Mouse (Mus musculus): ENCODE measurements around the gene Agap1. TPM values are rescaled to one million over a fixed set of nuclear protein-coding genes. Genes with fewer than 3 reads are reported as not detected.

The Agap1 gene
- polyA plus RNA-seq, 1 experiment from 2014 or later: 17.6 TPM

DNA sequence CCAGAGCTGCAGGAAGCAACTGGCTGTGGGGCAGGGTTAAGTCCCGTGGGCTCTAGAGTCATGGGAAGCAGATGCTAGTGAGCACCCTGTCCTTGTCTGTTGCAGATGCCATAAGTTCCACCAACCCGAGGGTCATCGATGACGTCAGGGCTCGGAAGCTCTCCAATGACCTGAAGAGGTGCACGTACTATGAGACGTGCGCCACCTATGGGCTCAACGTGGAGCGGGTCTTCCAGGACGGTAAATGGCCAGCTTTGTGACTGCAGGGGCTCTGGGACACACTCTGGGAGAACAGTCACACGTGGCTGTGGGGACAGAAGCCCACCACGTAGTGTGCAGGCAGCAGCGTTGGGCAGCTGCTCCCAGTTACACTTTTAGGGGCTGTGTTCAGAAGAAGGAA is 179.4 kb downstream of the Agap1 start:
- WGBS: 76% methylated on average over 14 of the region's 14 CpGs
- no peak for ATAC-seq (ENCODE audit: insufficient number of reproducible peaks, insufficient read depth, low FRiP score, low read depth)
- no peaks in the 10 kb centered on the region; the same call in 1 of the 2 replicates for H3K36me3 ChIP-seq (ENCODE audit: control insufficient read depth, insufficient read depth, low read length)

DNA sequence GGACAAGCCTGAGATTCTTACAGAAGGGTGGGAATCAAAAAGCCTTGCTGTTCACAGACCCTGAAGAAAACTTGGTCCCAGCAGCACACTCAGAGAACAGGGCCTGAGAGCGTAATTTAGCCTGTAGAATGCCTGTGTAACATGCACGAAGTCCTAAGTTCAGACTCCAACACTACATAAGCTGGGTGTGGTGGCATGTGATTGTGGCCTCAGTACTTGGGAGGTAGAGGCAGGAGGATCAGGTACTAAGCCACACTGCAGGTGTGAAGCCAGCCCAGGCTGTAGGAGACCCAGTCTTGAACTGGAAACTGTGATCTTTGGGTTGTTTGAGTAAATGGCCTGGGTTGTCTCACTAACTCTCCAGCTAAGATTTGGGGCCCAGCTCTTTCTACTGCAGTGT is 180.5 kb downstream of the Agap1 start:
- Histone ChIP-seq H3K9me3 (ENCODE audit: control insufficient read depth, low read depth, low read length) (no peaks in the 10 kb centered on the region), H3K27ac (ENCODE audit: low read length) (no peak overlapping the region), H3K4me3 (ENCODE audit: low read depth, low read length) (no peak overlapping the region), H3K27me3 (ENCODE audit: control insufficient read depth, insufficient read depth, low read length) (no peaks in the 10 kb centered on the region), H3K4me1 (ENCODE audit: control insufficient read depth, insufficient read depth, low read length) (no peaks in the 10 kb centered on the region), H3K36me3 (ENCODE audit: control insufficient read depth, insufficient read depth, low read length) (no peaks in the 10 kb centered on the region; the same call in 1 of the 2 replicates), H3K9ac (replicated peaks; ENCODE audit: low read depth, low read length) (no peak overlapping the region), H3K4me2 (replicated peaks; ENCODE audit: low read depth, low read length) (no peak overlapping the region)
- WGBS: 90% methylated on average over 2 of the region's 2 CpGs
- ATAC-seq (ENCODE audit: insufficient number of reproducible peaks, insufficient read depth, low FRiP score, low read depth): no peak

More for the DNA sequence above, 179.4 kb downstream of the Agap1 start:
- Histone ChIP-seq H3K9me3 (ENCODE audit: control insufficient read depth, low read depth, low read length) (no peaks in the 10 kb centered on the region), H3K4me3 (ENCODE audit: low read depth, low read length) (no peak overlapping the region), H3K9ac (replicated peaks; ENCODE audit: low read depth, low read length) (no peak overlapping the region), H3K27me3 (ENCODE audit: control insufficient read depth, insufficient read depth, low read length) (no peaks in the 10 kb centered on the region), H3K27ac (ENCODE audit: low read length) (no peak overlapping the region), H3K4me2 (replicated peaks; ENCODE audit: low read depth, low read length) (no peak overlapping the region), H3K4me1 (ENCODE audit: control insufficient read depth, insufficient read depth, low read length) (no peaks in the 10 kb centered on the region)

DNA sequence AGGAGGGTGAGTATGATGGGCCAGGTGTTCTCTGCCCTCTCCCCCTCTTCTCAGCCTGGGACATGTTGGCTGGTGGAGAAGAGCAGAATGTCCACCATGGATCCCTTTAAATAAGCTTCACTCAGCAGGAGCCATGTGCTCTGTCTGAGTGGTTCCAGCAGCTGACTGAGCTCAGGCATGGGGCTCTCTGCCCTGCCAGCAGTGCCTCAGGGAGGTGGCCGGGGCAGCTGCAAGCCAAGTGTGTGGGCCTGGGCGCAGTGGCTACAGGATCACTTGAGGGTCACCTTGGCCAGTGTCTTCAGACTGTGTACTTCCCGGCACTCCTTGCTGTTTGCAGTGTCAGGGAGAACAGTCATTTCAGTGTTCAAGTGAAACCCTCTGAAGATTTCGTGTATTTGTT is 183.1 kb downstream of the Agap1 start:
- WGBS: 96% methylated on average over 4 of the region's 4 CpGs
- ATAC-seq (ENCODE audit: insufficient number of reproducible peaks, insufficient read depth, low FRiP score, low read depth): no peak
- H3K36me3 ChIP-seq (ENCODE audit: control insufficient read depth, insufficient read depth, low read length): no peaks in the 10 kb centered on the region; the same call in 1 of the 2 replicates
- no peaks in the 10 kb centered on the region for H3K9me3 ChIP-seq (ENCODE audit: control insufficient read depth, low read depth, low read length)
- H3K4me2 ChIP-seq (replicated peaks; ENCODE audit: low read depth, low read length): no peak overlapping the region
- H3K27ac ChIP-seq (ENCODE audit: low read length): no peak overlapping the region
- no peaks in the 10 kb centered on the region for H3K27me3 ChIP-seq (ENCODE audit: control insufficient read depth, insufficient read depth, low read length)
- H3K4me3 ChIP-seq (ENCODE audit: low read depth, low read length): no peak overlapping the region
- no peaks in the 10 kb centered on the region for H3K4me1 ChIP-seq (ENCODE audit: control insufficient read depth, insufficient read depth, low read length)
- no peak overlapping the region for H3K9ac ChIP-seq (replicated peaks; ENCODE audit: low read depth, low read length)

DNA sequence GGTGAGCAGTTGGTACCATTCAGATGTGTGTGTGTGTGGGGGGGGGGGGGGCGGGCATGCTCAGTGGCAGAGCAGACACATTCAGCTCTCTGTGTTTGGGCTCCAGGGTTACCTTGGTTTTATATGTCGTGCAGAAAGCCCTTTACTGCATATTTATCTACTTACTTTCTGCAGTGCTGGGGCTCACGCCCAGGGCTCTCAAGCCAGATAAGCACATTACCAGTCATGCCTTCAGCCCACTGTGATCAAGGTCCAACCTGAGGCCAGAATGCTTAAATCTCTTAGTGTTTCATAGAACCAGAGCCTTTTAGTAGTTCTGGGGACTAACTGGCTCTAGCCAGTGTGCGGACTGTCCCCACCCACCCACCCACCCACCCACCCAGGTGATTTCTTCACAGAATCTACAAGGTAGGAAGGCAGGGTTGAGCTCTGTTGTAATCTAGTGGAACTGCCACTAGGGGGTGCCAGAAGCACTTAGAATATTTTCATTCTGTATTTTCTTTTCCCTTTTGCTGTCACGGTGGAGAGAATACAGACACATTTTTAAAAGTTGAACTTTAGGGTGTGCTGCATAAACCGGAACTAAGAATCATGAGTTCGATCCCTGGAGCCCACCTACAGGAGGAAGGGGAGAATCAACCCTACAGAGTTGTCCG is 189.0 kb downstream of the Agap1 start:
- Histone ChIP-seq H3K9ac (replicated peaks; ENCODE audit: low read depth, low read length) (no peak overlapping the region), H3K4me2 (replicated peaks; ENCODE audit: low read depth, low read length) (no peak overlapping the region), H3K27me3 (ENCODE audit: control insufficient read depth, insufficient read depth, low read length) (no peaks in the 10 kb centered on the region), H3K4me1 (ENCODE audit: control insufficient read depth, insufficient read depth, low read length) (peaks cover 4% of the 10 kb centered on the region; the same call in 1 of the 2 replicates), H3K4me3 (ENCODE audit: low read depth, low read length) (no peak overlapping the region), H3K9me3 (ENCODE audit: control insufficient read depth, low read depth, low read length) (no peaks in the 10 kb centered on the region), H3K36me3 (ENCODE audit: control insufficient read depth, insufficient read depth, low read length) (no peaks in the 10 kb centered on the region), H3K27ac (ENCODE audit: low read length) (no peak overlapping the region)
- no peak for ATAC-seq (ENCODE audit: insufficient number of reproducible peaks, insufficient read depth, low FRiP score, low read depth)
- WGBS: 53% methylated on average over 8 of the region's 8 CpGs

DNA sequence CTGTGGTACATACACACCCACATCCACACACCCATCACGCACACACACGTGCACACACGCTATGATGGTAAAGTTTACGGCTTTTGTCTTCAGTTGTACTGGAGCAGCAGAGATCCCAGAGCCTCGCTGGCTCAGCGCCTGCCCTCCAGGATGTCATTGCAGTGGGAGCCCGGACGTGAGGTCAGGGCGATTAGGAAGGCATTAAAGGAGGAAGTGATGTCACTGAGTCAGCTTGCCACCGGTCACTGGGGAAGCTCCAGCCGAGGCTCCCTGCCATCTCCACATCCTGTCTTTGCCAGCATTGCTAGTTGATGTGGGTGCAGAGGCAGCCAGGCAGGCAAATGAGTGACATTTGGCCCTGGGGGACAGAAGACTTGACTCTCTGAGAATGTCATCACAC is 189.5 kb downstream of the Agap1 start:
- H3K4me1 ChIP-seq (ENCODE audit: control insufficient read depth, insufficient read depth, low read length): peaks cover 4% of the 10 kb centered on the region; the same call in 1 of the 2 replicates
- H3K27ac ChIP-seq (ENCODE audit: low read length): no peak overlapping the region
- no peak overlapping the region for H3K4me2 ChIP-seq (replicated peaks; ENCODE audit: low read depth, low read length)
- no peaks in the 10 kb centered on the region for H3K27me3 ChIP-seq (ENCODE audit: control insufficient read depth, insufficient read depth, low read length)
- ATAC-seq (ENCODE audit: insufficient number of reproducible peaks, insufficient read depth, low FRiP score, low read depth): no peak
- H3K9me3 ChIP-seq (ENCODE audit: control insufficient read depth, low read depth, low read length): no peaks in the 10 kb centered on the region
- no peaks in the 10 kb centered on the region for H3K36me3 ChIP-seq (ENCODE audit: control insufficient read depth, insufficient read depth, low read length)
- no peak overlapping the region for H3K4me3 ChIP-seq (ENCODE audit: low read depth, low read length)
- WGBS: 70% methylated on average over 11 of the region's 11 CpGs
- H3K9ac ChIP-seq (replicated peaks; ENCODE audit: low read depth, low read length): no peak overlapping the region

DNA sequence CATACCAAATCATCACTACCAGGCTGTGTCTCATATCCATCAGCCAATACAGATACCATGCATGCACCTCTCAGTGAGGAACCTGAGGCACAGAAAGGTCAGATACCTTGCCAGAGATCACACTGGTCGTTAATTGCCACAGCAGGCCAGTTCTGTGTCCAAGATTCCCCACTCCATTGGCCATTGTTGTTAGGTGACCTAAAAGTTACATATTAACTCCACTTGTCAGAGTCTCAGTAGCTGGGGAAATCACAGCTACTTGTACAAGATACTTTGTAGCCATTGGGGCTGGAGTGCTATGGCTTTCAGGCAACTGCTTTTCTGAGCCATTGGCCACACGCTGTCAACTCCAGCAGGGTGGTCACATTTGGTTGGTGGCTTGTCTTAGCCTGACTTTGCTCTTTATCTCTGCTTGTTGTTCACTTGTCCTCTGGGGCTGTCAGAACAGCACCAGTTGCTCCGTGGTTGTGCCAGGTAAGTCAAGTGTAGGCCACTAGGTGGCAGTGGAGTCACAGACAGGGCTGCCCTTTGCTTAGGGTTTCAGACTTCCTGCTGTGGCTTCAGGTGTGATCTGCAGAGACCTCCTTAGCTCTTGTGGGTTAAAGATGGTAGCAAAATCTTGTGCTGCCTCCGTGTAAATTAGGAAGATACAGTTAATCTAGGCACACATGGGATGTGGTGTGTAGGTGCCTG is 191.9 kb downstream of the Agap1 start:
- Histone ChIP-seq H3K4me3 (ENCODE audit: low read depth, low read length) (peak overlapping the region; percentile 11; the same call in 1 of the 2 replicates), H3K9me3 (ENCODE audit: control insufficient read depth, low read depth, low read length) (no peaks in the 10 kb centered on the region), H3K27me3 (ENCODE audit: control insufficient read depth, insufficient read depth, low read length) (no peaks in the 10 kb centered on the region), H3K4me1 (ENCODE audit: control insufficient read depth, insufficient read depth, low read length) (peaks cover 4% of the 10 kb centered on the region; the same call in 1 of the 2 replicates), H3K36me3 (ENCODE audit: control insufficient read depth, insufficient read depth, low read length) (no peaks in the 10 kb centered on the region), H3K4me2 (replicated peaks; ENCODE audit: low read depth, low read length) (peak overlapping the region; percentile 35), H3K9ac (replicated peaks; ENCODE audit: low read depth, low read length) (no peak overlapping the region), H3K27ac (ENCODE audit: low read length) (no peak overlapping the region)
- WGBS: 18% methylated on average over 4 of the region's 4 CpGs
- ATAC-seq (ENCODE audit: insufficient number of reproducible peaks, insufficient read depth, low FRiP score, low read depth): no peak; the same call in 1 of the 2 replicates

DNA sequence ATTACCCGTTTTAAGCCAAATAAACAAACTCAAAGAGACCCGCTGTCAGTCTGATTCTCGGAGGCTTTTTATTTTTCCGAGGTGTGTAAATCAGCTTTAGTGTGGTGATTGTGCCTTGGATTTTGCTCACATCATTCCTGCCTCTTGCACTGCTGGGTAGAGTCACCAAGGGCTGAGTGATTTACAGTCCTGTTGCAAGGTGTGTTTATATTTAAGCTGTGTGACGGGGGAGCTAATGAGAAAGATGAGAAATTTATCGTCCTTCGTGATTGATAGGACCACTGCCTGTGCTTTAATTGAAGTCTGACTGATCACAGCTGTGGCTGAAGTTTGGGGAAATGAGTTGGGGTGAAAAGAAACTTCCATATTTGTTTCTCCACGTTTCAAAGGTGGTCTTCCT is 192.9 kb downstream of the Agap1 start:
- 42% methylated on average over 8 of the region's 8 CpGs for WGBS

DNA sequence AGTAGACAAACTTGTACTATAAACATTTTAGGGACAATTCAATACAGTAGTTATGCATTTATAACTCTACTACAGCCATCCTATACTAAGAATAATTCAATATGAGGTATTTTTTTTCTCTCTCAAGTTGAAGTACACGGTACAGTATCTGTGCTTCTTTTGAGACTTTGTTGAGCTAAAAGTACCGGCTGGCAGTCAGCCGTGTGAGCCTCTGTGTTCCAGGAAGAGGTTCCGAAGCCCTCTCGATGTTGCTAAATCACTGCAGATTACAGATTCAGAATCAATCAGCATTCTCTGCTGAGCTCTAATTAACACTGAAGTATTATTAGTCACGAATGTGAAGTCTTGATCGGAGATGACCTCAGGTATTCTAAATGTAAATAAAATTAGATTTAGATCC is 196.0 kb downstream of the Agap1 start:
- no peaks in the 10 kb centered on the region for H3K27me3 ChIP-seq (ENCODE audit: control insufficient read depth, insufficient read depth, low read length)
- no peaks in the 10 kb centered on the region for H3K9me3 ChIP-seq (ENCODE audit: control insufficient read depth, low read depth, low read length)
- 89% methylated on average over 7 of the region's 7 CpGs for WGBS
- no peak overlapping the region for H3K27ac ChIP-seq (ENCODE audit: low read length)
- no peak for ATAC-seq (ENCODE audit: insufficient number of reproducible peaks, insufficient read depth, low FRiP score, low read depth)
- no peak overlapping the region for H3K4me3 ChIP-seq (ENCODE audit: low read depth, low read length)
- no peak overlapping the region for H3K4me2 ChIP-seq (replicated peaks; ENCODE audit: low read depth, low read length)
- H3K36me3 ChIP-seq (ENCODE audit: control insufficient read depth, insufficient read depth, low read length): no peaks in the 10 kb centered on the region
- H3K4me1 ChIP-seq (ENCODE audit: control insufficient read depth, insufficient read depth, low read length): peaks cover 4% of the 10 kb centered on the region; the same call in 1 of the 2 replicates
- H3K9ac ChIP-seq (replicated peaks; ENCODE audit: low read depth, low read length): no peak overlapping the region

More for the DNA sequence above, 192.9 kb downstream of the Agap1 start:
- no peak overlapping the region for H3K4me3 ChIP-seq (ENCODE audit: low read depth, low read length)
- ATAC-seq (ENCODE audit: insufficient number of reproducible peaks, insufficient read depth, low FRiP score, low read depth): no peak
- no peaks in the 10 kb centered on the region for H3K9me3 ChIP-seq (ENCODE audit: control insufficient read depth, low read depth, low read length)
- no peak overlapping the region for H3K4me2 ChIP-seq (replicated peaks; ENCODE audit: low read depth, low read length)
- peaks cover 4% of the 10 kb centered on the region; the same call in 1 of the 2 replicates for H3K4me1 ChIP-seq (ENCODE audit: control insufficient read depth, insufficient read depth, low read length)
- H3K27me3 ChIP-seq (ENCODE audit: control insufficient read depth, insufficient read depth, low read length): no peaks in the 10 kb centered on the region
- H3K36me3 ChIP-seq (ENCODE audit: control insufficient read depth, insufficient read depth, low read length): no peaks in the 10 kb centered on the region
- no peak overlapping the region for H3K9ac ChIP-seq (replicated peaks; ENCODE audit: low read depth, low read length)
- H3K27ac ChIP-seq (ENCODE audit: low read length): no peak overlapping the region

Data from stomach, embryonic 14.5 days (tissue).